Mouse (Mus musculus): Measurements from ENCODE around the gene Lime1. TPM values are rescaled to one million over a fixed set of nuclear protein-coding genes. Genes with fewer than 3 reads are reported as not detected.

Lime1 gene
- polyA plus RNA-seq, 1 experiment from 2014 or later = 20.2 TPM

DNA sequence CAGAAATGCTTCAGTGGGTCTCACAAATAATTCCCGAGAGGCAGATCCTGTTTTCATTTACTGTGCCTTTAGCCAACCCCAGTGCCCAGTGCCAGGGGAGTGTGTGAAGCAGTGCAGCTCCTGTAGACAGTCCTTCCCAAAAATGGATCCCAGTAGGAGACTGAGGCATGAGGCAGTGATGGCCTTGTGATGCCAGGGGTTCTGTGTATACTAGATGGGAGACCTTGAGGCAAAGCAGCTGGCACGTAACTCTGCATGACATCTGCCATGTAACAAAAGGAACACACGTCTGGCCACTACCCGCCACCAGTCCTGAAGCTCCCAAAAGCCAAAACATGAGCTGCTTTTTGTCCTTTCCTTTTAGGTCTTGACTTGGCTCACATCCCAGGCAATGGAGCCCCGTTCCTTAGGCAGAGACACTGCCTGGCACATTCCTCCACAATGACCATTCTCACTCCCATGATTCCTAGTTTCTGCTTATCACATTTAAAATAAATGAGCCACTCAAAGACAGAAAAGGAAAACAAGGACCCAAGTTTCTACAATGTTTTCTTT is 17.4 kb downstream of the Lime1 start:
- ATAC-seq (replicated peaks; ENCODE audit: low FRiP score) = no peak
- H3K27ac ChIP-seq (ENCODE audit: low read depth, low read length) = no peak overlapping the region
- DNase-seq (ENCODE audit: low spot score) = no peak
- no peak overlapping the region for H3K4me3 ChIP-seq (ENCODE audit: low read depth, low read length)
- H3K36me3 ChIP-seq (ENCODE audit: control insufficient read depth, insufficient read depth, low read length) = peaks cover 5% of the 10 kb centered on the region; the same call in 1 of the 2 replicates
- no peaks in the 10 kb centered on the region for H3K9me3 ChIP-seq (ENCODE audit: control insufficient read depth, low read length)
- H3K27me3 ChIP-seq (replicated peaks; ENCODE audit: control insufficient read depth, insufficient read depth, low read length) = no peaks in the 10 kb centered on the region
- no peaks in the 10 kb centered on the region; the same call in 1 of the 2 replicates for H3K4me1 ChIP-seq (replicated peaks; ENCODE audit: control insufficient read depth, insufficient read depth, low read length)
- no peak overlapping the region for H3K4me2 ChIP-seq
- 86% methylated on average over 5 of the region's 5 CpGs for WGBS
- H3K9ac ChIP-seq (ENCODE audit: low read depth, low read length) = no peak overlapping the region

DNA sequence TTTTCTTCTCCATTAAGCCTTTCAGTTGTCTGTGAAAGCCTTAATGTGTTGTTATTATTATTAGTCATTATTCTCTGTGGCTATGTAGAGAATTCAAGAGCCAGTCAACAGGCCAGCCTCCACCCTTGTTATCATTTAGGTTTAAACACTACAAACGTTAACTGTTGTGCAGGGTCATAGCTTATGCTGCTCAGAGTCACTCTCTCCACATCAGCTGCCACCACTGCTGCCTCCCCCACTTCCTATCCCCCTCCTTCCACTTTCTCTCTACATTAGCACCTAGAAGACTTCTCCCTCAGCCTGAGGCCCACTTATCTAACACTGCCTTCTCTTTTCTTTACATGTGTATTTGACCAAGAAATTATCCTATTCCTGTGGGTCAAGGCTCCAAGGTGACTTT is 21.6 kb downstream of the Lime1 start:
- 18% methylated on average over 1 of the region's 1 CpGs for WGBS
- no peak overlapping the region for H3K4me2 ChIP-seq

DNA sequence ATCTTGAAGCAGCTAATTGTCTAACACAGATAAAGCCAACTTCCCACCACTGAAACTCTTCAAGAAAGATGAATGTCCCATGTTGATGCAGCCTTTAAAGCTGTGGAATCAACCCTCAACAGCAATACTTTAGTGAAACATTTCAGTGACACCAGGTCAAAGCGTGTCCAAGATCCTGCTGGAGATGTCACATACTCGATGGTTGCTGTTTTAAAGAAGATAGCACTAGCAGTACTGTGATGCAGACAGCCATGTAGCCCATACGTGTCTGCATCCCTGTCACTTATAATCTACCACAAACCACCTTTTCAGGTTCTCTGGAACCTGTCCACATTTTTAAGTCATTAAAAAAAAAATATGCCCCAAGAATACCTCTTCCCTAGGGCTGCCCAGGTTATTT is 23.8 kb downstream of the Lime1 start:
- no peak for DNase-seq (ENCODE audit: low spot score)
- Histone ChIP-seq H3K27me3 (replicated peaks; ENCODE audit: control insufficient read depth, insufficient read depth, low read length) (no peaks in the 10 kb centered on the region), H3K9ac (ENCODE audit: low read depth, low read length) (no peak overlapping the region), H3K36me3 (ENCODE audit: control insufficient read depth, insufficient read depth, low read length) (0 out of 2 replicates have a peak, but pooled peaks cover 3% of the 10 kb centered on the region), H3K27ac (ENCODE audit: low read depth, low read length) (no peak overlapping the region), H3K4me1 (replicated peaks; ENCODE audit: control insufficient read depth, insufficient read depth, low read length) (no peaks in the 10 kb centered on the region; the same call in none of the 2 replicates), H3K9me3 (ENCODE audit: control insufficient read depth, low read length) (no peaks in the 10 kb centered on the region), H3K4me2 (no peak overlapping the region), H3K4me3 (ENCODE audit: low read depth, low read length) (no peak overlapping the region)
- 73% methylated on average over 3 of the region's 3 CpGs for WGBS
- no peak for ATAC-seq (replicated peaks; ENCODE audit: low FRiP score)

More for the DNA sequence above, 21.6 kb downstream of the Lime1 start:
- ATAC-seq (replicated peaks; ENCODE audit: low FRiP score) = peak; percentile 36
- no peak overlapping the region for H3K9ac ChIP-seq (ENCODE audit: low read depth, low read length)
- DNase-seq (ENCODE audit: low spot score) = no peak
- no peaks in the 10 kb centered on the region for H3K27me3 ChIP-seq (replicated peaks; ENCODE audit: control insufficient read depth, insufficient read depth, low read length)
- no peak overlapping the region for H3K4me3 ChIP-seq (ENCODE audit: low read depth, low read length)
- 0 out of 2 replicates have a peak, but pooled peaks cover 3% of the 10 kb centered on the region for H3K36me3 ChIP-seq (ENCODE audit: control insufficient read depth, insufficient read depth, low read length)
- no peak overlapping the region for H3K27ac ChIP-seq (ENCODE audit: low read depth, low read length)
- no peaks in the 10 kb centered on the region for H3K9me3 ChIP-seq (ENCODE audit: control insufficient read depth, low read length)
- H3K4me1 ChIP-seq (replicated peaks; ENCODE audit: control insufficient read depth, insufficient read depth, low read length) = no peaks in the 10 kb centered on the region; the same call in none of the 2 replicates

DNA sequence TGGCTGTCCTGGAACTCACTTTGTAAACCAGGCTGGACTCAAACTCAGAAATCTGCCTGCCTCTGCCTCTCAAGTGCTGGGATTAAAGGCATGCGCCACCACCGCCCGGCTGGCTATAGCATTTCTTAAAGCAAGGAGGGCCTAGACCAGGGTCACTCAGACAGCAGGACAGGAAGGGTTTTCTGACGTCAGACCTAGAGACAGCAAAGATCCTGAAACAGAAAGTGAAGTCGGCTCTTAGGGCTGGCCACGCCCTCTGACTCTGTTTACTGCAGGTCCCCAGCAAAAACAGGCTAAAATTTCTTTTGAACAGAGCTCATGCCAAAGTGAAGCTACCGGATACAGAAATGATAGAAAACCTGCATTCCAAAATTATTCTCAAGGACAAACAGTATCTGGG is 29.8 kb downstream of the Lime1 start:
- Histone ChIP-seq H3K9me3 (ENCODE audit: control insufficient read depth, low read length) (no peaks in the 10 kb centered on the region), H3K4me3 (ENCODE audit: low read depth, low read length) (no peak overlapping the region), H3K27ac (ENCODE audit: low read depth, low read length) (no peak overlapping the region), H3K9ac (ENCODE audit: low read depth, low read length) (no peak overlapping the region), H3K4me2 (no peak overlapping the region), H3K36me3 (ENCODE audit: control insufficient read depth, insufficient read depth, low read length) (peaks cover 7% of the 10 kb centered on the region; the same call in 1 of the 2 replicates), H3K27me3 (replicated peaks; ENCODE audit: control insufficient read depth, insufficient read depth, low read length) (no peaks in the 10 kb centered on the region), H3K4me1 (replicated peaks; ENCODE audit: control insufficient read depth, insufficient read depth, low read length) (0 out of 2 replicates have a peak, but pooled peaks cover 2% of the 10 kb centered on the region)
- WGBS = 78% methylated on average over 7 of the region's 7 CpGs
- DNase-seq (ENCODE audit: low spot score) (no peak), ATAC-seq (replicated peaks; ENCODE audit: low FRiP score) (no peak)

DNA sequence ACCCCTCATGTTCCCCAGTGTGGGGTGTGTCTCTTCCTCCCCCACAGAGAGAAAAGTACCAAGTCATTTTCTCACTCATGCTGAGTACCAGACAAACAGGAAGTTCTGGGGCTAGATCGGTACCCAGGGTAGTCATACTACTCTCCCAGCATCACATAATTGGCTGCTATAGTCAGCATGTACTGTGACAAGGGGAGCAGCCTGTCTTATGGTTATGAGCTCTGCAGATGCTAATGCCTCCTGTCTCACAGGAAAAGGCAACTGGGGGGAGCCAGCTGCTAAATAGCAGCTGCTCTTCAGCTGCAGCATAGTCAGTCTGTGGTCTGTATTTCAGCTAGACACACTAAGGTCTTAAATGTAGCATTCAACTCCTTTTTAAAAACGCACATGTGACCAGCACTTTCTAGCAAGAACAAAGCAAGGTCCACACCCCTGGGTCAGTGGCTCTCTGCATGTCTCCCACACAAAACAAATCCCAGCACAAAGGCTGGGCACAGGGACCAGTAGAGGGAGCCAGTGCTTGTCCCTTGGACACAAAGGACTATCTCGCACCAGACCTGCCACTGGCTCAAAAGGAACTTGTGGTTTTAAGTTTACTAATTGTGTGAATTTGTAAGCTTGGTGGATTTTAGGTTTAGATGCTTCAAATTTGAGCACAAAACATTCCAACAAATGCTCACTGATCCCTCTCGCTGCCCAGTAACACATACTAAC is 31.0 kb downstream of the Lime1 start:
- no peaks in the 10 kb centered on the region for H3K9me3 ChIP-seq (ENCODE audit: control insufficient read depth, low read length)
- H3K27me3 ChIP-seq (replicated peaks; ENCODE audit: control insufficient read depth, insufficient read depth, low read length) = no peaks in the 10 kb centered on the region
- WGBS = 50% methylated on average over 4 of the region's 4 CpGs
- 0 out of 2 replicates have a peak, but pooled peaks cover 2% of the 10 kb centered on the region for H3K4me1 ChIP-seq (replicated peaks; ENCODE audit: control insufficient read depth, insufficient read depth, low read length)
- no peak overlapping the region for H3K4me3 ChIP-seq (ENCODE audit: low read depth, low read length)
- H3K4me2 ChIP-seq = no peak overlapping the region
- ATAC-seq (replicated peaks; ENCODE audit: low FRiP score) = peak; percentile 53; the same call in 1 of the 2 replicates
- DNase-seq (ENCODE audit: low spot score) = no peak
- no peak overlapping the region for H3K27ac ChIP-seq (ENCODE audit: low read depth, low read length)
- no peak overlapping the region for H3K9ac ChIP-seq (ENCODE audit: low read depth, low read length)
- peaks cover 5% of the 10 kb centered on the region; the same call in 1 of the 2 replicates for H3K36me3 ChIP-seq (ENCODE audit: control insufficient read depth, insufficient read depth, low read length)

DNA sequence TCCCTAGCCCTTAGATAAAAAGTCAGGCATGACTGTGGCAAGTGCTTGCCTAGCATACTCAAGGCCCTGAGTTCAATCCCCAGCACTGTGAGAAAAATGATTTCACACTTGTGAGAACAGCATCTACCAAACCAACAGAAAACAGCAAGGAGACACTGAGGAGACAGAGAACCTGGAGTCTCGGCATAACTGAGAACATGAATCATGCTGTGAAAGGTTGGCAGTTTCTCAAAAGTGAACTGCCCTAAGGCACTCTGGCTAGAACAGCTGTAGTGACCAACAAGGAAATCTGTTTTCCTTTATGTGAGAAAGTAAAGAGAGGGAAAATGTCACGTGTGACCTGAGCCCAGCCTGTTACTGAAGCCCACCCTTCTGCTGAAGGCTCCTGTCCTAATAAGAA is 33.3 kb downstream of the Lime1 start:
- Histone ChIP-seq H3K27me3 (replicated peaks; ENCODE audit: control insufficient read depth, insufficient read depth, low read length) (no peaks in the 10 kb centered on the region), H3K27ac (ENCODE audit: low read depth, low read length) (no peak overlapping the region), H3K9me3 (ENCODE audit: control insufficient read depth, low read length) (no peaks in the 10 kb centered on the region), H3K36me3 (ENCODE audit: control insufficient read depth, insufficient read depth, low read length) (peaks cover 5% of the 10 kb centered on the region; the same call in 1 of the 2 replicates), H3K4me2 (no peak overlapping the region), H3K4me3 (ENCODE audit: low read depth, low read length) (no peak overlapping the region), H3K4me1 (replicated peaks; ENCODE audit: control insufficient read depth, insufficient read depth, low read length) (peaks cover 7% of the 10 kb centered on the region; the same call in 1 of the 2 replicates), H3K9ac (ENCODE audit: low read depth, low read length) (no peak overlapping the region)
- ATAC-seq (replicated peaks; ENCODE audit: low FRiP score) = no peak
- DNase-seq (ENCODE audit: low spot score) = no peak
- 65% methylated on average over 2 of the region's 2 CpGs for WGBS

- Histone ChIP-seq H3K9me3 (ENCODE audit: control insufficient read depth, low read length) (no peaks in the 10 kb centered on the region), H3K4me2 (no peak overlapping the region), H3K27me3 (replicated peaks; ENCODE audit: control insufficient read depth, insufficient read depth, low read length) (no peaks in the 10 kb centered on the region), H3K4me1 (replicated peaks; ENCODE audit: control insufficient read depth, insufficient read depth, low read length) (peaks cover 31% of the 10 kb centered on the region), H3K4me3 (ENCODE audit: low read depth, low read length) (no peak overlapping the region), H3K27ac (ENCODE audit: low read depth, low read length) (no peak overlapping the region; the same call in 1 of the 2 replicates), H3K9ac (ENCODE audit: low read depth, low read length) (no peak overlapping the region), H3K36me3 (ENCODE audit: control insufficient read depth, insufficient read depth, low read length) (peaks cover 5% of the 10 kb centered on the region; the same call in 1 of the 2 replicates)
- DNase-seq (ENCODE audit: low spot score) (no peak), ATAC-seq (replicated peaks; ENCODE audit: low FRiP score) (no peak)
- 57% methylated on average over 3 of the region's 3 CpGs for WGBS
Measured at GRCm38 (mm10) chr2:181415945-181416344, 36.1 kb downstream of the Lime1 start.

- Histone ChIP-seq H3K36me3 (ENCODE audit: control insufficient read depth, insufficient read depth, low read length) (peaks cover 10% of the 10 kb centered on the region), H3K9me3 (ENCODE audit: control insufficient read depth, low read length) (no peaks in the 10 kb centered on the region), H3K27me3 (replicated peaks; ENCODE audit: control insufficient read depth, insufficient read depth, low read length) (no peaks in the 10 kb centered on the region), H3K4me3 (ENCODE audit: low read depth, low read length) (no peak overlapping the region), H3K4me2 (peak overlapping the region; percentile 56), H3K4me1 (replicated peaks; ENCODE audit: control insufficient read depth, insufficient read depth, low read length) (peaks cover 45% of the 10 kb centered on the region), H3K9ac (ENCODE audit: low read depth, low read length) (no peak overlapping the region), H3K27ac (ENCODE audit: low read depth, low read length) (peak overlapping the region; percentile 70)
- ATAC-seq (replicated peaks; ENCODE audit: low FRiP score) (peak; percentile 86), DNase-seq (ENCODE audit: low spot score) (no peak)
- WGBS = 24% methylated on average over 7 of the region's 7 CpGs
Measured at GRCm38 (mm10) chr2:181419359-181419758, 39.5 kb downstream of the Lime1 start.
